Mouse (Mus musculus) liver, adult (tissue): ENCODE measurements around the gene Slc39a11.

Experiments used
- GATA4 ChIP-seq: IDR thresholded peaks from 2 replicates; pipeline ENCODE4 v1.6.1; 2014; ENCODE audit warnings: mild to moderate bottlenecking, low read length; ENCODE audit not compliant: insufficient replicate concordance

Slc39a11 gene

GRCm38 (mm10) chr11:113649353-113650210 lies at the start of gene Slc39a11:
TSS of gene Slc39a11 (minus strand) at chr11:113650079.
- TF ChIP-seq GATA4: no peak

GRCm38 (mm10) chr11:113699643-113700042 lies 49.8 kb upstream of the Slc39a11 start:
- no peak for TF ChIP-seq GATA4

GRCm38 (mm10) chr11:113698013-113698545 lies 48.2 kb upstream of the Slc39a11 start:
- no peak for TF ChIP-seq GATA4

- no peak for TF ChIP-seq GATA4
Measured at GRCm38 (mm10) chr11:113697571-113697970, 47.7 kb upstream of the Slc39a11 start.

GRCm38 (mm10) chr11:113691851-113692250 lies 42.0 kb upstream of the Slc39a11 start:
- TF ChIP-seq GATA4: no peak

- TF ChIP-seq GATA4: no peak
Measured at GRCm38 (mm10) chr11:113691318-113691717, 41.4 kb upstream of the Slc39a11 start.

GRCm38 (mm10) chr11:113690506-113690905 lies 40.6 kb upstream of the Slc39a11 start:
- no peak for TF ChIP-seq GATA4

- no peak for TF ChIP-seq GATA4
Measured at GRCm38 (mm10) chr11:113687031-113687430, 37.2 kb upstream of the Slc39a11 start.

- TF ChIP-seq GATA4: no peak
Measured at GRCm38 (mm10) chr11:113684707-113685426, 35.0 kb upstream of the Slc39a11 start.

- no peak for TF ChIP-seq GATA4
Measured at GRCm38 (mm10) chr11:113683957-113684706, 34.3 kb upstream of the Slc39a11 start, which contains the start of the genes Fam104a and D11Wsu47e. TSS of gene Fam104a (minus strand) at chr11:113684155. TSS of gene D11Wsu47e (plus strand) at chr11:113684412.

GRCm38 (mm10) chr11:113683627-113683956 lies 33.7 kb upstream of the Slc39a11 start:
- TF ChIP-seq GATA4: no peak

GRCm38 (mm10) chr11:113682897-113683626 lies 33.2 kb upstream of the Slc39a11 start:
- no peak for TF ChIP-seq GATA4

GRCm38 (mm10) chr11:113681979-113682378 lies 32.1 kb upstream of the Slc39a11 start:
- no peak for TF ChIP-seq GATA4

GRCm38 (mm10) chr11:113680954-113681353 lies 31.1 kb upstream of the Slc39a11 start:
- no peak for TF ChIP-seq GATA4

- TF ChIP-seq GATA4: no peak
Measured at GRCm38 (mm10) chr11:113678373-113678772, 28.5 kb upstream of the Slc39a11 start.

GRCm38 (mm10) chr11:113677378-113677777 lies 27.5 kb upstream of the Slc39a11 start:
- TF ChIP-seq GATA4: no peak
